8 mouse cellular contexts compared by ENCODE assay signal in genomic region chr4:141302428-141303401, GRCm38 (mm10). TPM values are rescaled to one million over a fixed set of nuclear protein-coding genes. Genes with fewer than 3 reads are reported as not detected.
DNase-seq lines count a peak whose midpoint lies in the region; ATAC-seq and TF ChIP-seq lines count a peak whose summit lies in the region.

No protein-coding gene starts in this region.

- peaks cover 25% of the 10 kb centered on the region for H3K4me1 ChIP-seq in kidney, postnatal 0 days (replicated peaks; ENCODE audit: insufficient read depth, low read length)
- peaks cover 59% of the 10 kb centered on the region for H3K4me1 ChIP-seq in embryonic facial prominence, embryonic 13.5 days
- H3K4me1 ChIP-seq in hindbrain, embryonic 16.5 days (ENCODE audit: control insufficient read depth, insufficient read depth, low read depth, low read length): peaks cover 8% of the 10 kb centered on the region
- H3K4me1 ChIP-seq in midbrain, postnatal 0 days (ENCODE audit: insufficient read depth, low read length): peaks cover 8% of the 10 kb centered on the region; the same call in 1 of the 2 replicates

- peak overlapping the region; percentile 81 for H3K9ac ChIP-seq in kidney, postnatal 0 days (ENCODE audit: low read depth, low read length)
- peak overlapping the region; percentile 83 for H3K9ac ChIP-seq in embryonic facial prominence, embryonic 13.5 days
- H3K9ac ChIP-seq in hindbrain, embryonic 16.5 days (ENCODE audit: low read depth, low read length): no peak overlapping the region
- no peak overlapping the region for H3K9ac ChIP-seq in midbrain, postnatal 0 days (replicated peaks; ENCODE audit: low read length, poor library complexity, severe bottlenecking)

- H3K4me3 ChIP-seq in kidney, postnatal 0 days (replicated peaks; ENCODE audit: low read depth, low read length): peak overlapping the region; percentile 70
- H3K4me3 ChIP-seq in embryonic facial prominence, embryonic 13.5 days: peak overlapping the region; percentile 65
- H3K4me3 ChIP-seq in hindbrain, embryonic 16.5 days (ENCODE audit: low read length): peak overlapping the region; percentile 70
- peak overlapping the region; percentile 62; the same call in 1 of the 2 replicates for H3K4me3 ChIP-seq in midbrain, postnatal 0 days (ENCODE audit: low read depth, low read length)

- no peak for ATAC-seq in kidney, postnatal 0 days (replicated peaks; ENCODE audit: low FRiP score, low read depth)
- ATAC-seq in embryonic facial prominence, embryonic 13.5 days (ENCODE audit: insufficient number of reproducible peaks, insufficient read depth, low FRiP score, low TSS enrichment, low read depth): no peak
- no peak for ATAC-seq in hindbrain, embryonic 16.5 days
- no peak for ATAC-seq in midbrain, postnatal 0 days (ENCODE audit: low FRiP score)

- no peak for TF ChIP-seq CTCF in kidney, postnatal 0 days (IDR thresholded peaks at IDR 0.05; ENCODE audit: low read depth)
- no peak for TF ChIP-seq CTCF in midbrain, postnatal 0 days (IDR thresholded peaks at IDR 0.05)

- no peaks in the 10 kb centered on the region for H3K9me3 ChIP-seq in kidney, postnatal 0 days (replicated peaks; ENCODE audit: low read length)
- no peaks in the 10 kb centered on the region for H3K9me3 ChIP-seq in embryonic facial prominence, embryonic 13.5 days
- H3K9me3 ChIP-seq in hindbrain, embryonic 16.5 days (ENCODE audit: control insufficient read depth, low read length): no peaks in the 10 kb centered on the region
- H3K9me3 ChIP-seq in midbrain, postnatal 0 days (ENCODE audit: low read length): no peaks in the 10 kb centered on the region

- DNase-seq in kidney, postnatal 0 days (ENCODE audit: low spot score): peak; percentile 42
- no peak for DNase-seq in kidney, adult 11 months
- DNase-seq in midbrain, postnatal 0 days (ENCODE audit: low spot score): no peak
- no peak for DNase-seq in ovary, postnatal 10 days (ENCODE audit: low spot score)
- no peak for DNase-seq in layer of hippocampus, adult 9-11 months
- DNase-seq in urinary bladder, postnatal 14 days (ENCODE audit: low spot score): no peak

- no peaks in the 10 kb centered on the region for H3K27me3 ChIP-seq in kidney, postnatal 0 days (ENCODE audit: insufficient read depth, low read length)
- H3K27me3 ChIP-seq in embryonic facial prominence, embryonic 13.5 days: peaks cover 55% of the 10 kb centered on the region
- H3K27me3 ChIP-seq in hindbrain, embryonic 16.5 days (replicated peaks; ENCODE audit: control insufficient read depth, insufficient read depth, low read length): peaks cover 16% of the 10 kb centered on the region
- H3K27me3 ChIP-seq in midbrain, postnatal 0 days (ENCODE audit: insufficient read depth, low read length): peaks cover 28% of the 10 kb centered on the region

- 0 out of 2 replicates have a peak, but pooled peaks cover 3% of the 10 kb centered on the region for H3K36me3 ChIP-seq in kidney, postnatal 0 days (ENCODE audit: insufficient read depth, low read length)
- no peaks in the 10 kb centered on the region for H3K36me3 ChIP-seq in embryonic facial prominence, embryonic 13.5 days
- no peaks in the 10 kb centered on the region for H3K36me3 ChIP-seq in hindbrain, embryonic 16.5 days (ENCODE audit: control insufficient read depth, insufficient read depth, low read length)
- H3K36me3 ChIP-seq in midbrain, postnatal 0 days (ENCODE audit: insufficient read depth, low read length): no peaks in the 10 kb centered on the region

- 15% methylated on average over 27 of the region's 27 CpGs for WGBS in kidney, postnatal 0 days
- 10% methylated on average over 27 of the region's 27 CpGs for WGBS in embryonic facial prominence, embryonic 13.5 days
- WGBS in hindbrain, embryonic 16.5 days: 11% methylated on average over 27 of the region's 27 CpGs
- WGBS in midbrain, postnatal 0 days: 12% methylated on average over 27 of the region's 27 CpGs

- peak overlapping the region; percentile 63 for H3K27ac ChIP-seq in kidney, postnatal 0 days
- H3K27ac ChIP-seq in embryonic facial prominence, embryonic 13.5 days: 0 out of 2 replicates have a peak overlapping the region, but pooled peaks have one; percentile 28
- no peak overlapping the region for H3K27ac ChIP-seq in hindbrain, embryonic 16.5 days (ENCODE audit: low read depth, low read length)
- H3K27ac ChIP-seq in midbrain, postnatal 0 days (ENCODE audit: low read depth, low read length): no peak overlapping the region

- peak overlapping the region; percentile 89 for H3K4me2 ChIP-seq in kidney, postnatal 0 days (ENCODE audit: low read length)
- H3K4me2 ChIP-seq in embryonic facial prominence, embryonic 13.5 days: peak overlapping the region; percentile 95
- H3K4me2 ChIP-seq in hindbrain, embryonic 16.5 days (ENCODE audit: low read length): peak overlapping the region; percentile 90
- H3K4me2 ChIP-seq in midbrain, postnatal 0 days (ENCODE audit: low read depth, low read length, poor library complexity, severe bottlenecking): peak overlapping the region; percentile 99

RNA-seq across cellular contexts. Expression of gene Epha2, which starts 1.7 kb away (rescaled TPM):
- polyA plus RNA-seq in kidney, postnatal 0 days (2015; fragmentation: Nextera tagmentation; extraction: Ambion mirVana): 5.6 and 5.8 TPM in 2 replicates
- 2.6 and 4.0 TPM in 2 replicates for polyA plus RNA-seq in embryonic facial prominence, embryonic 13.5 days (2015; fragmentation: Nextera tagmentation; extraction: Ambion mirVana)
- polyA plus RNA-seq in hindbrain, embryonic 16.5 days (2015; fragmentation: Nextera tagmentation; extraction: Ambion mirVana): 1.1 TPM in 2 replicates
- 3.1 and 3.2 TPM in 2 replicates for total RNA-seq in midbrain, postnatal 0 days (2014; rRNA removed)
- polyA plus RNA-seq in midbrain, postnatal 0 days (2015; fragmentation: Nextera tagmentation; extraction: Ambion mirVana): 0.27 and 0.30 TPM in 2 replicates

Comparison
In these comparisons a context has a peak if more than half of its experiments do, and no peak if none do; other contexts are left out.
1. H3K27ac ChIP-seq: peak in kidney, postnatal 0 days (single experiment) and embryonic facial prominence, embryonic 13.5 days (single experiment); none in hindbrain, embryonic 16.5 days (single experiment) and midbrain, postnatal 0 days (single experiment).
2. H3K9ac ChIP-seq: peak in kidney, postnatal 0 days (single experiment) and embryonic facial prominence, embryonic 13.5 days (single experiment); none in hindbrain, embryonic 16.5 days (single experiment) and midbrain, postnatal 0 days (single experiment).
3. Peak in every context shown above with its lines, with median percentiles within 50 percentile points of each other: H3K4me2 ChIP-seq and H3K4me3 ChIP-seq.